Mouse (Mus musculus) kidney, postnatal 0 days (tissue): ENCODE results near the gene Mrpl23. TPM values are rescaled to one million over a fixed set of nuclear protein-coding genes. Genes with fewer than 3 reads are reported as not detected.
A peak's percentile ranks its signal among the peaks of the same experiment; 100 is the strongest.

Source experiments
- ATAC-seq: fragments of 200-750 bp; cut with Nextera tagmentation; replicated peaks from 2 replicates; pipeline ENCODE4 v1.8.0; 2017; ENCODE audit warnings: low read depth, moderate number of reproducible peaks, moderate TSS enrichment, moderate library complexity; ENCODE audit not compliant: low FRiP score
- DNase-seq: peaks from one replicate; pipeline ENCODE4 v3.0.0-alpha.2; 2016; ENCODE audit warnings: low spot score
- H3K27ac ChIP-seq: fragments of 300-500 bp; sonication (generic); 2 replicates; pipeline ENCODE4 v1.5.1; 2014; ENCODE audit warnings: mild to moderate bottlenecking
- H3K27me3 ChIP-seq: fragments of 300-500 bp; sonication (generic); 2 replicates; pipeline ENCODE4 v1.6.1; 2014; ENCODE audit warnings: low read length, mixed read lengths; ENCODE audit not compliant: insufficient read depth
- H3K36me3 ChIP-seq: fragments of 300-500 bp; sonication (generic); 2 replicates; pipeline ENCODE4 v1.6.1; 2014; ENCODE audit warnings: low read length, mixed read lengths; ENCODE audit not compliant: insufficient read depth
- H3K4me1 ChIP-seq: fragments of 300-500 bp; sonication (generic); replicated peaks from 2 replicates; pipeline ENCODE4 v1.6.1; 2014; ENCODE audit warnings: antibody characterized with exemption, low read length, mixed read lengths; ENCODE audit not compliant: insufficient read depth
- H3K4me2 ChIP-seq: fragments of 300-500 bp; sonication (generic); 2 replicates; pipeline ENCODE4 v1.6.1; 2014; ENCODE audit warnings: mild to moderate bottlenecking, low read length, moderate library complexity, mixed read lengths
- H3K4me3 ChIP-seq: fragments of 300-500 bp; sonication (generic); replicated peaks from 2 replicates; pipeline ENCODE4 v1.5.1; 2014; ENCODE audit warnings: low read depth, low read length
- H3K9ac ChIP-seq: fragments of 300-500 bp; sonication (generic); 2 replicates; pipeline ENCODE4 v1.6.1; 2014; ENCODE audit warnings: low read depth, low read length
- H3K9me3 ChIP-seq: fragments of 300-500 bp; sonication (generic); replicated peaks from 2 replicates; pipeline ENCODE4 v1.6.1; 2016; ENCODE audit warnings: low read length, inconsistent platforms, mixed read lengths
- CTCF ChIP-seq: IDR thresholded peaks from 2 replicates; pipeline ENCODE4 v1.5.1; 2016; ENCODE audit warnings: antibody characterized with exemption, low read depth, mild to moderate bottlenecking, moderate library complexity
- WGBS: fragments of 180-500 bp; shearing (Covaris S2); extraction: QIAGEN DNeasy Blood & Tissue Kit; methylation state at CpG from one replicate; pipeline ENCODE4 v1.1.7; 2014; 5-methylcytosine and 5-hydroxymethylcytosine counted together
- polyA plus RNA-seq: library from polyadenylated mRNA; unstranded; fragments of >200 nt; fragmentation: Nextera tagmentation; extraction: Ambion mirVana; gene quantifications from 2 replicates; pipeline ENCODE4 v1.2.1, GENCODE M21; 2015

The Mrpl23 gene
- 21.3 and 22.6 TPM in 2 replicates for polyA plus RNA-seq

GRCm38 (mm10) chr7:142532671-142533058 is at the start of gene Mrpl23:
TSS of gene Mrpl23 (plus strand) at chr7:142532686.
- DNase-seq = no peak
- Histone ChIP-seq H3K4me2 (peak within 1 kb of the TSS; percentile 83), H3K27me3 (no peaks in the 10 kb centered on the region), H3K9me3 (no peaks in the 10 kb centered on the region), H3K27ac (peak within 1 kb of the TSS; percentile 96), H3K36me3 (peaks cover 5% of the 10 kb centered on the region; the same call in 1 of the 2 replicates), H3K4me1 (peaks cover 18% of the 10 kb centered on the region; the same call in 1 of the 2 replicates), H3K4me3 (peak within 1 kb of the TSS; percentile 53), H3K9ac (peak within 1 kb of the TSS; percentile 82)
- 4% methylated on average over 15 of the region's 17 CpGs for WGBS
- peak; percentile 52 for ATAC-seq
- TF ChIP-seq CTCF = no peak

- WGBS = 45% methylated on average over 11 of the region's 11 CpGs
- no peak overlapping the region for H3K4me2 ChIP-seq
Measured at GRCm38 (mm10) chr7:142483136-142483535, 49.4 kb upstream of the Mrpl23 start.

GRCm38 (mm10) chr7:142484780-142485179 is 47.7 kb upstream of the Mrpl23 start:
- WGBS = 64% methylated on average over 12 of the region's 12 CpGs
- H3K4me2 ChIP-seq = no peak overlapping the region
- DNase-seq (no peak), ATAC-seq (no peak)
- no peak overlapping the region for H3K4me3 ChIP-seq
- no peaks in the 10 kb centered on the region for H3K27me3 ChIP-seq
- H3K9ac ChIP-seq = no peak overlapping the region
- H3K9me3 ChIP-seq = no peaks in the 10 kb centered on the region
- H3K27ac ChIP-seq = peak overlapping the region; percentile 37; the same call in 1 of the 2 replicates
- no peak for TF ChIP-seq CTCF
- peaks cover 30% of the 10 kb centered on the region for H3K4me1 ChIP-seq
- H3K36me3 ChIP-seq = peaks cover 21% of the 10 kb centered on the region; the same call in 1 of the 2 replicates

More at GRCm38 (mm10) chr7:142483136-142483535, 49.4 kb upstream of the Mrpl23 start:
- peaks cover 9% of the 10 kb centered on the region; the same call in 1 of the 2 replicates for H3K36me3 ChIP-seq
- H3K9ac ChIP-seq = 0 out of 2 replicates have a peak overlapping the region, but pooled peaks have one; percentile 13
- H3K4me1 ChIP-seq = peaks cover 30% of the 10 kb centered on the region
- peak overlapping the region; percentile 94 for H3K27ac ChIP-seq
- ATAC-seq = no peak
- no peaks in the 10 kb centered on the region for H3K27me3 ChIP-seq
- H3K4me3 ChIP-seq = no peak overlapping the region
- TF ChIP-seq CTCF = no peak
- no peaks in the 10 kb centered on the region for H3K9me3 ChIP-seq
- peak; percentile 48 for DNase-seq

GRCm38 (mm10) chr7:142486751-142487162 is 45.7 kb upstream of the Mrpl23 start:
- Histone ChIP-seq H3K36me3 (peaks cover 30% of the 10 kb centered on the region; the same call in 1 of the 2 replicates), H3K4me1 (peaks cover 18% of the 10 kb centered on the region), H3K9me3 (no peaks in the 10 kb centered on the region), H3K4me3 (no peak overlapping the region), H3K9ac (0 out of 2 replicates have a peak overlapping the region, but pooled peaks have one; percentile 13), H3K27me3 (no peaks in the 10 kb centered on the region), H3K27ac (0 out of 2 replicates have a peak overlapping the region, but pooled peaks have one; percentile 36), H3K4me2 (no peak overlapping the region)
- no peak for DNase-seq
- WGBS = 65% methylated on average over 8 of the region's 8 CpGs
- TF ChIP-seq CTCF = no peak
- ATAC-seq = no peak

- 23% methylated on average over 9 of the region's 9 CpGs for WGBS
- peak; percentile 74 for TF ChIP-seq CTCF
- no peak overlapping the region for H3K4me3 ChIP-seq
- no peaks in the 10 kb centered on the region for H3K27me3 ChIP-seq
- peaks cover 30% of the 10 kb centered on the region for H3K36me3 ChIP-seq
- peak overlapping the region; percentile 36; the same call in 1 of the 2 replicates for H3K27ac ChIP-seq
- ATAC-seq (peak; percentile 30; the same call in 1 of the 2 replicates), DNase-seq (peak; percentile 91)
- peak overlapping the region; percentile 30; the same call in 1 of the 2 replicates for H3K4me2 ChIP-seq
- peaks cover 14% of the 10 kb centered on the region for H3K4me1 ChIP-seq
- H3K9ac ChIP-seq = 0 out of 2 replicates have a peak overlapping the region, but pooled peaks have one; percentile 13
- no peaks in the 10 kb centered on the region for H3K9me3 ChIP-seq
Measured at GRCm38 (mm10) chr7:142487341-142487859, 45.1 kb upstream of the Mrpl23 start.

GRCm38 (mm10) chr7:142488053-142488452 is 44.4 kb upstream of the Mrpl23 start:
- Histone ChIP-seq H3K27ac (no peak overlapping the region), H3K36me3 (peaks cover 30% of the 10 kb centered on the region), H3K4me2 (no peak overlapping the region), H3K4me1 (peaks cover 11% of the 10 kb centered on the region; the same call in 1 of the 2 replicates), H3K4me3 (no peak overlapping the region), H3K9ac (no peak overlapping the region), H3K27me3 (no peaks in the 10 kb centered on the region), H3K9me3 (no peaks in the 10 kb centered on the region)
- ATAC-seq (no peak), DNase-seq (no peak)
- 79% methylated on average over 3 of the region's 3 CpGs for WGBS
- no peak for TF ChIP-seq CTCF
